Mouse (Mus musculus): Measurements from ENCODE around the gene Wee2.

- TF ChIP-seq POLR2AphosphoS5 (IDR thresholded peaks at IDR 0.05; ENCODE audit: borderline replicate concordance, low read depth, low read length) (no peak), MAFK (IDR thresholded peaks at IDR 0.05; ENCODE audit: borderline replicate concordance, low read depth, low read length) (no peak), CTCF (IDR thresholded peaks at IDR 0.05 in 2 of 3, conservative IDR thresholded peaks at IDR 0.05 in 1 of 3; ENCODE audit: control insufficient read depth in 1 of 3, insufficient read depth in 1 of 3, low read depth in 2 of 3, low read length in 3 of 3, poor library complexity in 1 of 3, severe bottlenecking in 1 of 3) (no peak), POLR2A (IDR thresholded peaks at IDR 0.05; ENCODE audit: control insufficient read depth in 1 of 2, insufficient read depth in 1 of 2, low read depth in 1 of 2, low read length in 2 of 2, poor library complexity in 1 of 2) (no peak), CHD1 (IDR thresholded peaks at IDR 0.05; ENCODE audit: low read depth, low read length) (no peak), MAZ (IDR thresholded peaks at IDR 0.05; ENCODE audit: low read depth, low read length) (no peak), CHD2 (IDR thresholded peaks at IDR 0.05; ENCODE audit: low read length) (no peak), TAL1 (IDR thresholded peaks at IDR 0.05; ENCODE audit: low read length) (no peak), HCFC1 (IDR thresholded peaks at IDR 0.05; ENCODE audit: low read depth, low read length) (no peak), MAX (IDR thresholded peaks at IDR 0.05; ENCODE audit: low read length) (no peak), SIN3A (IDR thresholded peaks at IDR 0.05; ENCODE audit: low read length) (no peak), USF2 (IDR thresholded peaks at IDR 0.05; ENCODE audit: borderline replicate concordance in 1 of 2, insufficient read depth in 1 of 2, low read depth in 1 of 2, low read length in 2 of 2) (no peak)
Measured at GRCm38 (mm10) chr6:40448626-40449025, 9.7 kb downstream of the Wee2 start.
